Mouse (Mus musculus) neural tube, embryonic 13.5 days (tissue): Measurements from ENCODE around the gene Fggy. TPM values are rescaled to one million over a fixed set of nuclear protein-coding genes. Genes with fewer than 3 reads are reported as not detected.

Experiments
- ATAC-seq: fragments of 200-750 bp; cut with Nextera tagmentation; 2 replicates; pipeline ENCODE4 v1.8.0; 2017; ENCODE audit warnings: low read depth, mild to moderate bottlenecking, moderate TSS enrichment, moderate library complexity
- H3K27ac ChIP-seq: fragments of 300-500 bp; sonication (generic); replicated peaks from 2 replicates; pipeline ENCODE4 v1.5.1; 2015; ENCODE audit warnings: moderate library complexity, mild to moderate bottlenecking, inconsistent platforms
- H3K27me3 ChIP-seq: fragments of 300-500 bp; sonication (generic); 2 replicates; pipeline ENCODE4 v1.6.1; 2015; ENCODE audit warnings: mild to moderate bottlenecking, inconsistent platforms
- H3K36me3 ChIP-seq: fragments of 300-500 bp; sonication (generic); 2 replicates; pipeline ENCODE4 v1.6.1; 2015; ENCODE audit warnings: mild to moderate bottlenecking, inconsistent platforms
- H3K4me1 ChIP-seq: fragments of 300-500 bp; sonication (generic); replicated peaks from 2 replicates; pipeline ENCODE4 v1.6.1; 2015; ENCODE audit warnings: inconsistent platforms
- H3K4me2 ChIP-seq: fragments of 300-500 bp; sonication (generic); 2 replicates; pipeline ENCODE4 v1.6.1; 2015; ENCODE audit warnings: inconsistent platforms, mild to moderate bottlenecking, moderate library complexity
- H3K4me3 ChIP-seq: fragments of 300-500 bp; sonication (generic); 2 replicates; pipeline ENCODE4 v1.5.1; 2015; ENCODE audit warnings: mild to moderate bottlenecking, inconsistent platforms
- H3K9ac ChIP-seq: fragments of 300-500 bp; sonication (generic); 2 replicates; pipeline ENCODE4 v1.6.1; 2015; ENCODE audit warnings: moderate library complexity, mild to moderate bottlenecking, inconsistent platforms
- H3K9me3 ChIP-seq: fragments of 300-500 bp; sonication (generic); 2 replicates; pipeline ENCODE4 v1.6.1; 2016; ENCODE audit warnings: inconsistent platforms
- WGBS: fragments of 180-500 bp; shearing (Covaris S2); methylation state at CpG from one replicate; pipeline ENCODE4 v1.1.7; 2015; 5-methylcytosine and 5-hydroxymethylcytosine counted together
- polyA plus RNA-seq: library from polyadenylated mRNA; unstranded; fragments of >200 nt; fragmentation: Nextera tagmentation; extraction: Ambion mirVana; gene quantifications from 2 replicates; pipeline ENCODE4 v1.2.1, GENCODE M21; 2015

Fggy gene
- 6.6 and 6.9 TPM in 2 replicates for polyA plus RNA-seq

GRCm38 (mm10) chr4:95557333-95557956 is at the start of gene Fggy:
Gene Fggy (plus strand): TSS chr4:95557507.
- Histone ChIP-seq H3K4me3 (peak within 1 kb of the TSS; percentile 46), H3K27ac (peak within 1 kb of the TSS; percentile 83)

GRCm38 (mm10) chr4:95507946-95508311 is 49.4 kb upstream of the Fggy start:
- Histone ChIP-seq H3K9me3 (no peaks in the 10 kb centered on the region), H3K4me2 (no peak overlapping the region), H3K9ac (no peak overlapping the region), H3K36me3 (no peaks in the 10 kb centered on the region), H3K4me3 (no peak overlapping the region), H3K27ac (peak overlapping the region; percentile 57), H3K4me1 (peaks cover 13% of the 10 kb centered on the region), H3K27me3 (no peaks in the 10 kb centered on the region)
- ATAC-seq = 0 out of 2 replicates have a peak, but pooled peaks have one; percentile 37
- WGBS = 89% methylated on average over 4 of the region's 4 CpGs

More at GRCm38 (mm10) chr4:95557333-95557956, at the start of gene Fggy:
- WGBS = 26% methylated on average over 12 of the region's 12 CpGs
- peak; percentile 100 for ATAC-seq
- Histone ChIP-seq H3K4me1 (peaks cover 18% of the 10 kb centered on the region), H3K4me2 (peak within 1 kb of the TSS; percentile 61), H3K27me3 (no peaks in the 10 kb centered on the region), H3K9ac (peak within 1 kb of the TSS; percentile 73), H3K9me3 (no peaks in the 10 kb centered on the region), H3K36me3 (no peaks in the 10 kb centered on the region)

GRCm38 (mm10) chr4:95518382-95518781 is 38.9 kb upstream of the Fggy start:
- Histone ChIP-seq H3K4me3 (no peak overlapping the region), H3K27ac (no peak overlapping the region), H3K4me2 (no peak overlapping the region), H3K9me3 (no peaks in the 10 kb centered on the region), H3K4me1 (peaks cover 12% of the 10 kb centered on the region), H3K36me3 (no peaks in the 10 kb centered on the region), H3K27me3 (no peaks in the 10 kb centered on the region), H3K9ac (no peak overlapping the region)
- WGBS = 97% methylated on average over 1 of the region's 1 CpGs
- ATAC-seq = no peak

GRCm38 (mm10) chr4:95519975-95520642 is 37.2 kb upstream of the Fggy start:
- H3K4me3 ChIP-seq = no peak overlapping the region
- H3K27me3 ChIP-seq = no peaks in the 10 kb centered on the region
- no peaks in the 10 kb centered on the region for H3K9me3 ChIP-seq
- no peaks in the 10 kb centered on the region for H3K36me3 ChIP-seq
- H3K4me2 ChIP-seq = no peak overlapping the region
- no peak overlapping the region for H3K9ac ChIP-seq
- H3K27ac ChIP-seq = peak overlapping the region; percentile 68
- peak; percentile 84 for ATAC-seq
- H3K4me1 ChIP-seq = peaks cover 12% of the 10 kb centered on the region
- 45% methylated on average over 4 of the region's 4 CpGs for WGBS

GRCm38 (mm10) chr4:95520643-95521032 is 36.7 kb upstream of the Fggy start:
- no peaks in the 10 kb centered on the region for H3K36me3 ChIP-seq
- no peaks in the 10 kb centered on the region for H3K27me3 ChIP-seq
- H3K9me3 ChIP-seq = no peaks in the 10 kb centered on the region
- peak; percentile 23; the same call in 1 of the 2 replicates for ATAC-seq
- peaks cover 12% of the 10 kb centered on the region for H3K4me1 ChIP-seq
- 29% methylated on average over 2 of the region's 2 CpGs for WGBS
- peak overlapping the region; percentile 68; the same call in 1 of the 2 replicates for H3K27ac ChIP-seq
- no peak overlapping the region for H3K9ac ChIP-seq
- no peak overlapping the region for H3K4me3 ChIP-seq
- no peak overlapping the region for H3K4me2 ChIP-seq

- Histone ChIP-seq H3K27ac (no peak overlapping the region), H3K9me3 (no peaks in the 10 kb centered on the region), H3K4me3 (no peak overlapping the region), H3K4me1 (no peaks in the 10 kb centered on the region), H3K9ac (no peak overlapping the region), H3K4me2 (no peak overlapping the region), H3K27me3 (no peaks in the 10 kb centered on the region), H3K36me3 (no peaks in the 10 kb centered on the region)
- WGBS = 87% methylated on average over 4 of the region's 4 CpGs
- ATAC-seq = no peak
Measured at GRCm38 (mm10) chr4:95526588-95526987, 30.7 kb upstream of the Fggy start.

- no peaks in the 10 kb centered on the region for H3K36me3 ChIP-seq
- no peak overlapping the region for H3K27ac ChIP-seq
- H3K4me3 ChIP-seq = no peak overlapping the region
- WGBS = 70% methylated on average over 2 of the region's 2 CpGs
- H3K9me3 ChIP-seq = no peaks in the 10 kb centered on the region
- H3K4me1 ChIP-seq = no peaks in the 10 kb centered on the region
- H3K27me3 ChIP-seq = no peaks in the 10 kb centered on the region
- ATAC-seq = no peak
- no peak overlapping the region for H3K9ac ChIP-seq
- no peak overlapping the region for H3K4me2 ChIP-seq
Measured at GRCm38 (mm10) chr4:95530757-95531156, 26.6 kb upstream of the Fggy start.

GRCm38 (mm10) chr4:95533946-95534345 is 23.4 kb upstream of the Fggy start:
- no peak overlapping the region for H3K27ac ChIP-seq
- no peak overlapping the region for H3K4me2 ChIP-seq
- H3K4me3 ChIP-seq = no peak overlapping the region
- no peaks in the 10 kb centered on the region for H3K4me1 ChIP-seq
- 89% methylated on average over 3 of the region's 3 CpGs for WGBS
- H3K27me3 ChIP-seq = no peaks in the 10 kb centered on the region
- ATAC-seq = no peak
- no peak overlapping the region for H3K9ac ChIP-seq
- H3K9me3 ChIP-seq = no peaks in the 10 kb centered on the region
- no peaks in the 10 kb centered on the region for H3K36me3 ChIP-seq

GRCm38 (mm10) chr4:95541382-95542038 is 15.8 kb upstream of the Fggy start:
- WGBS = 79% methylated on average over 3 of the region's 3 CpGs
- ATAC-seq = no peak
- no peaks in the 10 kb centered on the region for H3K9me3 ChIP-seq
- no peak overlapping the region for H3K4me2 ChIP-seq
- no peaks in the 10 kb centered on the region for H3K36me3 ChIP-seq
- H3K4me3 ChIP-seq = no peak overlapping the region
- H3K27me3 ChIP-seq = no peaks in the 10 kb centered on the region
- H3K4me1 ChIP-seq = no peaks in the 10 kb centered on the region
- no peak overlapping the region for H3K9ac ChIP-seq
- H3K27ac ChIP-seq = no peak overlapping the region

GRCm38 (mm10) chr4:95542039-95542790 is 15.1 kb upstream of the Fggy start:
- Histone ChIP-seq H3K4me3 (no peak overlapping the region), H3K36me3 (no peaks in the 10 kb centered on the region), H3K4me2 (no peak overlapping the region), H3K9ac (no peak overlapping the region), H3K27ac (no peak overlapping the region), H3K9me3 (no peaks in the 10 kb centered on the region), H3K27me3 (no peaks in the 10 kb centered on the region), H3K4me1 (no peaks in the 10 kb centered on the region)
- ATAC-seq = no peak
- 93% methylated on average over 4 of the region's 4 CpGs for WGBS

- no peaks in the 10 kb centered on the region for H3K36me3 ChIP-seq
- no peak overlapping the region for H3K27ac ChIP-seq
- ATAC-seq = no peak
- 91% methylated on average over 4 of the region's 4 CpGs for WGBS
- H3K4me2 ChIP-seq = no peak overlapping the region
- H3K9me3 ChIP-seq = no peaks in the 10 kb centered on the region
- H3K9ac ChIP-seq = no peak overlapping the region
- H3K4me1 ChIP-seq = no peaks in the 10 kb centered on the region
- no peaks in the 10 kb centered on the region for H3K27me3 ChIP-seq
- no peak overlapping the region for H3K4me3 ChIP-seq
Measured at GRCm38 (mm10) chr4:95543529-95543928, 13.8 kb upstream of the Fggy start.
